Mouse (Mus musculus): ENCODE results near the gene Rbm4b. TPM values are rescaled to one million over a fixed set of nuclear protein-coding genes. Genes with fewer than 3 reads are reported as not detected.
A peak's percentile ranks its signal among the peaks of the same experiment; 100 is the strongest.

The Rbm4b gene
- total and polyA plus RNA-seq, 2 experiments from 2014 or later, result 20.3 to 30.2 TPM

GRCm38 (mm10) chr19:4745057-4745456 lies 11.2 kb upstream of the Rbm4b start:
- H3K36me3 ChIP-seq (replicated peaks; ENCODE audit: control insufficient read depth, insufficient read depth, low read length), result no peaks in the 10 kb centered on the region
- H3K4me2 ChIP-seq (ENCODE audit: low read depth, low read length), result no peak overlapping the region
- no peak overlapping the region for H3K27ac ChIP-seq (ENCODE audit: low read depth)
- ATAC-seq (ENCODE audit: insufficient read depth, low read depth) (no peak), DNase-seq (ENCODE audit: low spot score) (peak; percentile 31)
- no peak overlapping the region for H3K9ac ChIP-seq (replicated peaks; ENCODE audit: low read depth, low read length)
- H3K4me3 ChIP-seq (ENCODE audit: low read depth, low read length), result no peak overlapping the region
- H3K27me3 ChIP-seq (ENCODE audit: control insufficient read depth, insufficient read depth, low read length), result no peaks in the 10 kb centered on the region
- H3K4me1 ChIP-seq (ENCODE audit: control insufficient read depth, insufficient read depth), result no peaks in the 10 kb centered on the region
- 16% methylated on average over 9 of the region's 9 CpGs for WGBS
- TF ChIP-seq CTCF (IDR thresholded peaks at IDR 0.05; ENCODE audit: low read depth) (no peak), EP300 (IDR thresholded peaks at IDR 0.05; ENCODE audit: low read depth) (no peak)
- no peaks in the 10 kb centered on the region for H3K9me3 ChIP-seq (replicated peaks; ENCODE audit: control insufficient read depth, low read length)

DNA sequence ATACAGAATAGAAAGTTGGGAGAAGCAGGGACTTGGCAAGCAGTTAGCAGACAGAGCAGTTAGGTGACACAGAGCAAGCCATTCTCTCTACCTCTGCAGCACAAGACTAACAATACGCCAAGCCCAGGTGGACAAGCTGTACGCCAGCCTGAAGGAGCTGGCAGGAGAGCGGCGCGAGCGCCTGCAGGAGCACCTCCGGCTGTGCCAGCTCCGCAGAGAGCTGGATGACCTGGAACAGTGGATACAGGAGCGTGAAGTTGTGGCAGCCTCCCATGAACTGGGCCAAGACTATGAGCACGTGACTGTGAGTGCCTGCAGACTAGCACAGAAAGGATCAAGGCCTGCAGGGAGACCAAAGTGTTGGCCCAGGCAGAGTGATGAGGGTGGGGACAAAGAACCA lies 10.6 kb upstream of the Rbm4b start:
- TF ChIP-seq CTCF (IDR thresholded peaks at IDR 0.05; ENCODE audit: low read depth) (no peak), EP300 (IDR thresholded peaks at IDR 0.05; ENCODE audit: low read depth) (no peak)
- Histone ChIP-seq H3K9ac (replicated peaks; ENCODE audit: low read depth, low read length) (no peak overlapping the region), H3K27me3 (ENCODE audit: control insufficient read depth, insufficient read depth, low read length) (no peaks in the 10 kb centered on the region), H3K4me2 (ENCODE audit: low read depth, low read length) (no peak overlapping the region), H3K36me3 (replicated peaks; ENCODE audit: control insufficient read depth, insufficient read depth, low read length) (no peaks in the 10 kb centered on the region), H3K4me1 (ENCODE audit: control insufficient read depth, insufficient read depth) (no peaks in the 10 kb centered on the region), H3K4me3 (ENCODE audit: low read depth, low read length) (no peak overlapping the region), H3K9me3 (replicated peaks; ENCODE audit: control insufficient read depth, low read length) (no peaks in the 10 kb centered on the region), H3K27ac (ENCODE audit: low read depth) (no peak overlapping the region)
- WGBS, result 84% methylated on average over 10 of the region's 10 CpGs
- no peak for DNase-seq (ENCODE audit: low spot score)
- ATAC-seq (ENCODE audit: insufficient read depth, low read depth), result no peak

DNA sequence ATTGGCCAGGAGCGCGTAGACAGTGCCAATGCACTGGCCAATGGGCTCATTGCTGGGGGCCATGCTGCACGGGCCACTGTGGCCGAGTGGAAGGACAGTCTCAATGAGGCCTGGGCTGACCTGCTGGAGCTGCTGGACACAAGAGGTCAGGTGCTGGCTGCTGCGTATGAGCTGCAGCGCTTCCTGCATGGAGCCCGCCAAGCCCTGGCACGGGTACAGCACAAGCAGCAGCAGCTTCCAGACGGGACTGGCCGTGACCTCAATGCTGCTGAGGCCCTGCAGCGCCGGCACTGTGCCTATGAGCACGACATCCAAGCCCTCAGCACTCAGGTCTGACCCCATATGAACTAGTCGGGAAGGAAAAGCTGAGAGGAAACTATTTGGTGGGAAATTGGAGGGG lies 9.7 kb upstream of the Rbm4b start:
- DNase-seq (ENCODE audit: low spot score) (no peak), ATAC-seq (ENCODE audit: insufficient read depth, low read depth) (peak; percentile 33; the same call in 1 of the 2 replicates)
- Histone ChIP-seq H3K9ac (replicated peaks; ENCODE audit: low read depth, low read length) (no peak overlapping the region), H3K4me3 (ENCODE audit: low read depth, low read length) (no peak overlapping the region), H3K4me1 (ENCODE audit: control insufficient read depth, insufficient read depth) (no peaks in the 10 kb centered on the region), H3K27me3 (ENCODE audit: control insufficient read depth, insufficient read depth, low read length) (no peaks in the 10 kb centered on the region), H3K27ac (ENCODE audit: low read depth) (no peak overlapping the region), H3K9me3 (replicated peaks; ENCODE audit: control insufficient read depth, low read length) (no peaks in the 10 kb centered on the region), H3K4me2 (ENCODE audit: low read depth, low read length) (no peak overlapping the region), H3K36me3 (replicated peaks; ENCODE audit: control insufficient read depth, insufficient read depth, low read length) (no peaks in the 10 kb centered on the region)
- no peak for TF ChIP-seq CTCF (IDR thresholded peaks at IDR 0.05; ENCODE audit: low read depth)
- TF ChIP-seq EP300 (IDR thresholded peaks at IDR 0.05; ENCODE audit: low read depth), result no peak
- 73% methylated on average over 14 of the region's 14 CpGs for WGBS

DNA sequence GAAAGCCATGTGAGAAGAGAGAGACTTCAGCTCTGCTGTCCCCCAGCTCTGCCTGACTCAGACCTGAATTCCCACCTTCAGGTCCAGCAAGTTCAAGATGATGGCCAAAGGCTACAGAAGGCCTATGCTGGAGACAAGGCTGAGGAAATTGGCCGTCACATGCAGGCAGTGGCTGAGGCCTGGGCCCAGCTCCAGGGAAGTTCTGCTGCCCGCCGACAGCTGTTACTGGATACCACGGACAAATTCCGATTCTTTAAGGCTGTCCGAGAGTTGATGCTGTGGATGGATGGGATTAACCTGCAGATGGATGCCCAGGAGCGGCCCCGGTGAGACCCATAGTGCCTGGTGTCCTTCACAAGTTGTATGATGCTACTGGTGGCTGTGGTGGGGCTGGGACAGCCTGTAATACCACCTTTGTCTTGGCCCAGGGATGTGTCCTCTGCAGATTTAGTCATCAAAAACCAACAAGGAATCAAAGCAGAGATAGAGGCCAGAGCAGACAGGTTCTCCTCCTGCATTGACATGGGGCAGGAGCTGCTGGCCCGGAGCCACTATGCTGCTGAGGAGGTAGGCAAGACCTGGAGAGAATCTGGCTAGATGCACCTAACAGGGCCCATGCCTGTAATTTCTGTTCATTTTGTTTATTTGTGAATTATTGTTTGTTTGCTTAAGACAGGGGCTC lies 8.5 kb upstream of the Rbm4b start:
- no peak overlapping the region for H3K27ac ChIP-seq (ENCODE audit: low read depth)

GRCm38 (mm10) chr19:4748493-4748892 lies 7.8 kb upstream of the Rbm4b start:
- WGBS, result 79% methylated on average over 10 of the region's 10 CpGs
- no peak for ATAC-seq (ENCODE audit: insufficient read depth, low read depth)
- no peak overlapping the region for H3K27ac ChIP-seq (ENCODE audit: low read depth)

More for the DNA sequence above, 8.5 kb upstream of the Rbm4b start:
- DNase-seq (ENCODE audit: low spot score) (no peak), ATAC-seq (ENCODE audit: insufficient read depth, low read depth) (no peak)
- Histone ChIP-seq H3K4me1 (ENCODE audit: control insufficient read depth, insufficient read depth) (no peaks in the 10 kb centered on the region), H3K4me3 (ENCODE audit: low read depth, low read length) (no peak overlapping the region), H3K27me3 (ENCODE audit: control insufficient read depth, insufficient read depth, low read length) (no peaks in the 10 kb centered on the region), H3K36me3 (replicated peaks; ENCODE audit: control insufficient read depth, insufficient read depth, low read length) (no peaks in the 10 kb centered on the region), H3K9me3 (replicated peaks; ENCODE audit: control insufficient read depth, low read length) (no peaks in the 10 kb centered on the region), H3K9ac (replicated peaks; ENCODE audit: low read depth, low read length) (no peak overlapping the region), H3K4me2 (ENCODE audit: low read depth, low read length) (no peak overlapping the region)
- TF ChIP-seq CTCF (IDR thresholded peaks at IDR 0.05; ENCODE audit: low read depth) (no peak), EP300 (IDR thresholded peaks at IDR 0.05; ENCODE audit: low read depth) (no peak)
- WGBS, result 84% methylated on average over 9 of the region's 9 CpGs

GRCm38 (mm10) chr19:4749975-4750374 lies 6.3 kb upstream of the Rbm4b start:
- DNase-seq (ENCODE audit: low spot score) (no peak), ATAC-seq (ENCODE audit: insufficient read depth, low read depth) (no peak)
- no peak overlapping the region for H3K4me2 ChIP-seq (ENCODE audit: low read depth, low read length)
- no peaks in the 10 kb centered on the region for H3K4me1 ChIP-seq (ENCODE audit: control insufficient read depth, insufficient read depth)
- no peak overlapping the region for H3K27ac ChIP-seq (ENCODE audit: low read depth)
- H3K4me3 ChIP-seq (ENCODE audit: low read depth, low read length), result no peak overlapping the region
- TF ChIP-seq CTCF (IDR thresholded peaks at IDR 0.05; ENCODE audit: low read depth) (no peak), EP300 (IDR thresholded peaks at IDR 0.05; ENCODE audit: low read depth) (no peak)
- no peaks in the 10 kb centered on the region for H3K27me3 ChIP-seq (ENCODE audit: control insufficient read depth, insufficient read depth, low read length)
- no peaks in the 10 kb centered on the region for H3K9me3 ChIP-seq (replicated peaks; ENCODE audit: control insufficient read depth, low read length)
- WGBS, result 79% methylated on average over 6 of the region's 6 CpGs
- no peaks in the 10 kb centered on the region for H3K36me3 ChIP-seq (replicated peaks; ENCODE audit: control insufficient read depth, insufficient read depth, low read length)
- no peak overlapping the region for H3K9ac ChIP-seq (replicated peaks; ENCODE audit: low read depth, low read length)

More at GRCm38 (mm10) chr19:4748493-4748892, 7.8 kb upstream of the Rbm4b start:
- Histone ChIP-seq H3K36me3 (replicated peaks; ENCODE audit: control insufficient read depth, insufficient read depth, low read length) (no peaks in the 10 kb centered on the region), H3K9me3 (replicated peaks; ENCODE audit: control insufficient read depth, low read length) (no peaks in the 10 kb centered on the region), H3K4me2 (ENCODE audit: low read depth, low read length) (no peak overlapping the region), H3K9ac (replicated peaks; ENCODE audit: low read depth, low read length) (no peak overlapping the region), H3K4me1 (ENCODE audit: control insufficient read depth, insufficient read depth) (no peaks in the 10 kb centered on the region), H3K4me3 (ENCODE audit: low read depth, low read length) (no peak overlapping the region), H3K27me3 (ENCODE audit: control insufficient read depth, insufficient read depth, low read length) (no peaks in the 10 kb centered on the region)
- TF ChIP-seq CTCF (IDR thresholded peaks at IDR 0.05; ENCODE audit: low read depth), result no peak
- no peak for TF ChIP-seq EP300 (IDR thresholded peaks at IDR 0.05; ENCODE audit: low read depth)
- no peak for DNase-seq (ENCODE audit: low spot score)
